Mouse (Mus musculus): ENCODE results near the gene Sh2d1a.

The Sh2d1a gene

DNA sequence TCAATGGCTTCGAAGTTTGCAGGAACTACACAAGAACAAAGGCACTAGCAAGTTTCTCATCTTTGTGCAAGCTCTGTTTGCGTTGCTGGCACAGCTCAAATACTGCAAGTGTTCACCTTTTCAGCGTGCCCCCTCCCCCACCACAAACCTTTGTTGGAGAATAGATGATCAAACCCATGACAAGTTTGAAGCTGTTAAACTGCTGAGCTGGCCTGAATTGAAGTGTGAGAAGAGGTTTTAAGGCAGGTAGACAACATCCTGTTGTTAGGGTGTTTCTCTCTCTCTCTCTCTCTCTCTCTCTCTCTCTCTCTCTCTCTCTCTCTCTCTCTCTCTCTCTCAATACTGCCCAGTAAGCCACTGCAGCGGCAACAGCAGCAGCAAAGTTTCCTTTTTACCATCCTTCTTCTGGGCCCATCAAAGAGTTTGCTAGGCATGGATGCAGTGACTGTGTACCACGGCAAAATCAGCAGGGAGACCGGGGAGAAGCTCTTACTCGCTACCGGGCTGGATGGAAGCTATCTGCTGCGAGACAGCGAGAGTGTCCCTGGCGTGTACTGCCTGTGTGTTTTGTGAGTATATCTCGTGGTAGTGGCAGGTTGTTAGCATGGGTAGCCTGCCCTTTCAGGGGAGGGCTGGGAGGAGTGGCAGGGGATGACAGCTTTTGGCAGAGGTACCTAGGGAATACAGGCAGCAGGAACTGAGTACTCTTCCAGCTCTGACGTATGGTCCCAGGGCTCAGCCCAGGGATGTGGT lies at the start of gene Sh2d1a:
Sh2d1a (plus strand) TSS at position 163 of the 753 bp plus-strand sequence.
- DNase-seq (ENCODE audit: low spot score in 2 of 2) = peak in 1 of 2 experiments; percentile 2

GRCm38 (mm10) chrX:42453001-42453400 lies 49.3 kb upstream of the Sh2d1a start:
- DNase-seq (ENCODE audit: low spot score in 2 of 2) = no peak

DNA sequence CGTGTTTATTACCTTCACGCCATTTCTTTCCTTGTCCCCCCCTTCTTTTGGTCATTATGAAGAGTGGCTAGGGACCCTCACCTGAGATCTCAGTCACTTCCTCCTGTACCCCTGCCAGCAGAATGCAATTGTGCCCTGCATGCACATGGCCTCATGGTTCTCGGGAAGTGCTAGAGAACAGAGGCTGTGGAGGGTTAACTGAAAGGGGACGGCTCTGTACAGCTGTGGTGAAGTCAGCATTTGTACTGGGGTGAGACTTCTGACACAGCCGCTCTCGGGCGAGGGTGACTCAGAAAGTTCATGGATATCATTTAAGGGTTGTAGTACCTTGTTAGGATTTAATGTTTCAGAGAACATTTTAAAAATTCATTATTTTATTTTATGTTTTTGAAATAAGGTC lies 47.7 kb upstream of the Sh2d1a start:
- DNase-seq (ENCODE audit: low spot score in 2 of 2) = no peak

GRCm38 (mm10) chrX:42489446-42489845 lies 12.8 kb upstream of the Sh2d1a start, which contains the start of gene Tex13c2:
Tex13c2 (plus strand) TSS chrX:42489691.
- DNase-seq (ENCODE audit: low spot score in 2 of 2) = no peak

DNA sequence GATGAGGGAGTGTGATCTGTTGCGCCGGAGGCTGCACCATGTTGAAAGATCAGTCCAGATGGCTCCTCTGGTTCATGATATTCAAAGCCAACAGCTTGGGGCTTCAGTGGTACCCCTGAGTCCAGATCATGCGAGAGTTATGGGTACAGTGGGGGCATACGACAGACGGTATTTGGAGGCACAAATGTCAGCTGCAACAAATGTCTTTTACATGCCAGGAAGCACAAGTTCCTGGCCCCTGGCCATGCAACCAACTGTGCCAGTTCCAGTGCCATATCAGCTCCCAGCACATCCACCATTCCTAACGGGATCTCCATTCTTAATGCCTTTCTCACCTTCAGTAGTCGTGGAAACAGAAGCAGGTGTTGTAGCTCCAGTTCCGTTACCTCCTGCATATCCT lies 11.9 kb upstream of the Sh2d1a start:
- no peak for DNase-seq (ENCODE audit: low spot score in 2 of 2)

- no peak for DNase-seq (ENCODE audit: low spot score in 2 of 2)
Measured at GRCm38 (mm10) chrX:42500538-42500937, 1.7 kb upstream of the Sh2d1a start.

- no peak for DNase-seq (ENCODE audit: low spot score in 2 of 2)
Measured at GRCm38 (mm10) chrX:42511105-42511504, 8.9 kb downstream of the Sh2d1a start.

GRCm38 (mm10) chrX:42512567-42512966 lies 10.3 kb downstream of the Sh2d1a start:
- DNase-seq (ENCODE audit: low spot score in 2 of 2) = no peak

GRCm38 (mm10) chrX:42522868-42523267 lies 20.6 kb downstream of the Sh2d1a start:
- no peak for DNase-seq (ENCODE audit: low spot score in 2 of 2)

DNA sequence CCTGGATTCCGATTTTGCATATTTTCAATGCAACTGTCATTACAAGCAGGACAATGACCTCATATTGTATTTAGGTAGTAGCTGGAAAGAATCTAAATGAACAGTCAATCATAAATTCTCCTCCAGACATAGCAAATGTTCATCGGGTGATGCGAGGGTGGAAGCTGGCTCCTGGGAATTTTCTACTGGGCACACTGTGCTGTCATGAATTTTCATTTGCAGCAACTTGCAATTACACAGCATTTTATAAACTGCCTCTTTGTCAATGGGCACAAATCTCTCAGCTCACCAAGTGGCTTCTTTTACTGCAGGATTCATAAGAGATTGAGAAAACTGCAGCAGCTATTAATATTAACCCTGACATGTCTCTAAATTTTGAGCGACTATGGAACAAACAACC lies 28.4 kb downstream of the Sh2d1a start:
- no peak for DNase-seq (ENCODE audit: low spot score in 2 of 2)

GRCm38 (mm10) chrX:42540030-42540755 lies 37.9 kb downstream of the Sh2d1a start:
- no peak for DNase-seq (ENCODE audit: low spot score in 2 of 2)

DNA sequence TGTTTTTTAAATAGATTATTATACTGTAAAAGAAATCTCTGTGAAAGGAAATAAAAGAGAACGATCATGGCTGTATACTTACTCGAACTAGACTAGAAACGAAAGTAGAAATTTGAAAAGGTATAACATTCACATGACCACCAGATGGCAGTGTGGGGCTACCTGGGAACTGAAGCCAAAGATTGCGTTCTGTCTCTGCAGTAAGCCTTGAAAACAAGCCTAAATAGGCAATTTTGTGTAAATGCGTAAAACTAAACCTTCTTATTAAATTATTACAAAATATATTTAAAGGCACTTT lies 38.5 kb downstream of the Sh2d1a start:
- peak; percentile 38 to 54 for DNase-seq (ENCODE audit: low spot score in 2 of 2)

- DNase-seq (ENCODE audit: low spot score in 2 of 2) = no peak
Measured at GRCm38 (mm10) chrX:42545076-42545475, 42.8 kb downstream of the Sh2d1a start.

DNA sequence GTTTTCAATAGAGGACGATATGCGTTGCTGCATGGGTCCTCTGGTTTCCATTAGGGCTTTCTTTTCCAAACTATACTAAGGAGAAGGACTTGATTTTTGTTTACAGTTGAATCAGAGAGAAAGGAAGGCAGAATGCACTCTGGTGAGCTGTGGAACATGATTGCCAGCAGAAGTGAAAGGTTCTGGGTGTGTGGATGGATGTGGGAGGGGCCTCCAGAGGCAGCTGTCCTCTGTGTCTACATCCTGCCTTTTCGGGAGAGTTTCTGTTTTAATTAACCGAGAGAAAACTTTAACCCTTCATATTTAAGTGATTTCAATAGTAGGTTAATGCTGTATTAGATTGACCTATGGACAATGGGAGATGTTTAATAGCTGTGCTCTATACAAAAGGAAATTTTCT lies 46.3 kb downstream of the Sh2d1a start:
- DNase-seq (ENCODE audit: low spot score in 2 of 2) = no peak

- DNase-seq (ENCODE audit: low spot score in 2 of 2) = no peak
Measured at GRCm38 (mm10) chrX:42557284-42557683, 55.0 kb downstream of the Sh2d1a start.

DNA sequence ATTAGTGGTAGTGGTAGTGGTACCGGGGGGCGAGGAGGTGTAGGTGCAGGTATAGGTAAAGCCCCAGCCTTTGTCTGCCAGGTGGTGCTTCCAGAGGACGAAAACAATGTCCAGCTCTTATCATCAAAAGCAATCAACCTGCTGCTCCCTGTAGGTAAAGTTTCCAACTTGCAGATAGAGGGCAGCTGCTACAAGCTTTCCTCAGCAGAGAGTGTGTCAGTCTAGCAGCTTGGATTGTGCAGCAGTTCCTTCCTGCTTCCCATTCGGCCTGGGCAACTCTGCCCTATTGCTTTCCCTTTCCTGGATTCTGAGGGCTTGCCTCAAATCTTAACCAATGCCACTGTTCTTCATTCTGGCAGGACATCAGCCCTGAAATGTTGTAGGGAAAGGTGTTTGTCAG lies 56.4 kb downstream of the Sh2d1a start:
- DNase-seq (ENCODE audit: low spot score in 2 of 2) = no peak

All from spleen, postnatal 36 days (tissue).